Mouse (Mus musculus): ENCODE results near the gene Spaar.

DNA sequence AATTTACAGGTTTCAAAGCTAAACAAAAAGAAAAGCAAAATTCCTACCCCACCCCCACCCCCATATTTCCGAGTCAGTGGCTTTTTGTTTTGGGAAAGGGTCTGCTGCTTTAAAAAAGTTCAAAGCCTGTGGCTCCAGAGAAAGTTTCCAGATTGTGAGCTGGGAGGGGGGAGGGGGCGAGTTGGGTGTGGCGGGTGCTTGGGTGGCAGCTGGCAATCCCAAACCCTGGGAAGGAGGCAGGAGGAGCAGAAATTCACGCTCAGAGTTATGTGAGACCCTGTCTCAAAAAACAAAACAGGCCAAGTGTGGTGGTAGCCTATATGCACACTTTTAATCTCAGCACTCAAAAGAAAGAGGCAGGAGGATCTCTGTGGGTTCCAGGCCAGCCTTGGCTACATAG lies 12.8 kb downstream of the Spaar start:
- TF ChIP-seq CTCF (IDR thresholded peaks at IDR 0.05; ENCODE audit: low read depth, low read length) (no peak), POLR2A (IDR thresholded peaks at IDR 0.05; ENCODE audit: insufficient read depth, low read length) (no peak), EP300 (IDR thresholded peaks at IDR 0.05; ENCODE audit: insufficient read depth, low read depth, low read length) (no peak)

Measured in ES-Bruce4 (cell line).